Mouse (Mus musculus) urinary bladder, postnatal 4 days (tissue): ENCODE results near the gene Mfsd6.

Source experiments
- DNase-seq, 2 experiments: peaks; one replicate each; pipeline ENCODE4 v3.0.0; 2021 to 2022; ENCODE audit warnings: low spot score in 2 of 2

The Mfsd6 gene

GRCm38 (mm10) chr1:52640266-52640665 lies 87.0 kb downstream of the Mfsd6 start:
- DNase-seq, result no peak

DNA sequence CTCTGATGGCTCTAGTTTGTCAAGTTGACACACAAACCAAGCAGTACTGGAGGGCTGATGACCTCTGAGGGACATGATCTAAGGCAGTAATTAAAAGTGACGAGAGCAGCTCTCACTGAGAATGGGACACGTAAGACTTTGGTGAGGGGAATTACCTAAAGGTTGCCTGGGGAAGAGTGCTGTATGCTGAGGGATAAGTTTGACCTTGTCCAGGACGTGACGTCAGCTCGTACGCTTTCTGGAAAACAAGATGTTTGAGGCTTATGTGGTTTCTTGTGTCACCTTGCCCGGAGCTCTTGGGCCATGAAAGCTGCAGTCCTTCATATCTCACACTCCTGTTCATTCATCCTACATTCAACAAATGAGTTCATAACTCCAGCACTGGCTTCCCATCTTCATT lies 88.2 kb downstream of the Mfsd6 start:
- DNase-seq, result no peak

DNA sequence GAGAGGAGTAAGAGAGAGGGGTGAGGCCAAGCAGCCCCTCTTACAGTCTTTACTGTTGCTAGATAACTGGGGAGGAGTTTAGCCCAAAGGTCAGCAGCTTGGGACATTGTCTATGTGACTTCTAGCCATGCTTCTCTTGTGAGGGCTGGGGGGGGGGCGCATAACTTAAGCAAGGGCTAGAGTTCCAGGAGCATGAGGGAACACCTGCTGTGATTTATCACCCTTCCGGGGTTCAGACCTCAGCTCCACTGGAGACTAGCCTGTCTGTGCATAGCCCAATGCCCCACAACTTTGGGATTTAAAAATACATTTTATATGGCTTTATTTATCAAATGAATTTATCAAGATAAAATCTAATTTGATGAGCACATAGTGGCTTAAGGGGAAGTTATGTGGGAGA lies 89.2 kb downstream of the Mfsd6 start:
- DNase-seq, result no peak

DNA sequence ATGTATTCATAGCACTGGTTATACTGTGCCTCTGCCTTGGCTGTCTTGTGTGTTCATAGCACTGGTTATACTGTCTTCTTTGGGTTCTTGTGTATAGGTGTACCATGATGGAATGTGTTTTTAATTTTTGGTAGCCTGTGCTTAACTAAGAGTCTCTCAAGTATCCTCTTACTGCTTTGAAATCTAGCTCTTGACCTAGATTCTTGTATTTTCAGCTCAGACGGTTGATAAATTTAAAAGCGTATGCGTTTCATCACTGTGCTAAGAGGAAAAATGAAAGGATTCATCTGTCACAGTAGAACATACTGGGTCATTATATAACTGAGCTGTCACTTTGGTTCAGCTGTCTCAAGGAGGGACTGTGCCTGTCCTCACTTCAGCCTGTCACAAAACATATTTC lies 91.3 kb downstream of the Mfsd6 start:
- DNase-seq, result no peak

- no peak for DNase-seq
These were observed 93.0 kb downstream of the Mfsd6 start for GRCm38 (mm10) chr1:52634251-52634650.

GRCm38 (mm10) chr1:52631570-52631969 lies 95.7 kb downstream of the Mfsd6 start:
- DNase-seq, result no peak

- no peak for DNase-seq
These were observed 96.3 kb downstream of the Mfsd6 start for GRCm38 (mm10) chr1:52630937-52631299.

GRCm38 (mm10) chr1:52630248-52630936 lies 96.9 kb downstream of the Mfsd6 start, which contains the start of gene Nemp2:
Nemp2 (plus strand) TSS chr1:52630703.
- peak; percentile 89 to 92 for DNase-seq

- no peak for DNase-seq
These were observed 106.8 kb downstream of the Mfsd6 start for GRCm38 (mm10) chr1:52620442-52620841.

DNA sequence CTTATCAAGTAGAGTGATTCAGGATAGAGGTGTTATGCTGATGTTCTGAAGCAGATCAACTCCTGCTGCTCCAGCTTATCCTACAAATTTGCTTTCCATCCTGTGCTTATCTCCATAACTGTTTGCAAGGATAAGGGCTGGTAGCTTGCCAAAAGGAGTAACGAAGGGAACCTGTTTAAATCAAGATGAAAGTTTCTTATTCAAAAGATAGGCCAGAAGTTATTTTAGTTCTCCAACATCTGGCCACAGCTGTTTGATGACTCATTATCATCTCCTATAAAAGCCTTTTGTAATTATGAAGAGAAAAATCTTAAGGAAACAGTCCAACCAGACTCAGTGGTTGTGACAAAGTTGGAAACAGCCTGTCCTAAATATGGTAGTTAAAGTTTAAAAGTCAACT lies 109.0 kb downstream of the Mfsd6 start:
- DNase-seq, result no peak

GRCm38 (mm10) chr1:52608486-52608885 lies 118.8 kb downstream of the Mfsd6 start:
- DNase-seq, result no peak

GRCm38 (mm10) chr1:52607700-52608099 lies 119.6 kb downstream of the Mfsd6 start:
- DNase-seq, result no peak
